ENCODE assay signal across 13 mouse cellular contexts in genomic region chr1:133078338-133078727, GRCm38 (mm10). TPM values are rescaled to one million over a fixed set of nuclear protein-coding genes. Genes with fewer than 3 reads are reported as not detected.
DNase-seq lines count a peak whose midpoint lies in the region; ATAC-seq and TF ChIP-seq lines count a peak whose summit lies in the region.
"Had no signal": no experiment of that assay in that cellular context is flagged by ENCODE, and none has a peak within 500 bp of the region (broad histone marks: within the 10 kb centered on the region; RNA-seq: fewer than 3 reads in every experiment).

No protein-coding gene starts in this region.

- no peak overlapping the region for H3K4me3 ChIP-seq in left cerebral cortex, adult 2 months
- H3K4me3 ChIP-seq in embryonic facial prominence, embryonic 12.5 days, result no peak overlapping the region
- H3K4me3 ChIP-seq in limb, embryonic 10.5 days, result no peak overlapping the region

- no peaks in the 10 kb centered on the region for H3K9me3 ChIP-seq in embryonic facial prominence, embryonic 12.5 days
- H3K9me3 ChIP-seq in limb, embryonic 10.5 days (replicated peaks), result no peaks in the 10 kb centered on the region

- 50% methylated on average over 1 of the region's 1 CpGs for WGBS in embryonic facial prominence, embryonic 12.5 days
- WGBS in limb, embryonic 10.5 days, result 81% methylated on average over 1 of the region's 1 CpGs

- peaks cover 30% of the 10 kb centered on the region for H3K36me3 ChIP-seq in embryonic facial prominence, embryonic 12.5 days
- peaks cover 44% of the 10 kb centered on the region for H3K36me3 ChIP-seq in limb, embryonic 10.5 days

- TF ChIP-seq CTCF in left cerebral cortex, adult 2 months (IDR thresholded peaks at IDR 0.05), result no peak

- no peak overlapping the region for H3K4me2 ChIP-seq in embryonic facial prominence, embryonic 12.5 days (replicated peaks)

- DNase-seq in gastrocnemius, postnatal 14 days, result peak; percentile 48
- DNase-seq in gastrocnemius, postnatal 4 days (ENCODE audit: low spot score in 2 of 2), result no peak
- DNase-seq in left cerebral cortex, postnatal 4 days, result peak; percentile 49
- DNase-seq in left cerebral cortex, adult 2 months (ENCODE audit: extremely low spot score in 1 of 2, low spot score in 2 of 2), result no peak
- no peak for DNase-seq in limb, embryonic 10.5 days (ENCODE audit: low spot score)
- no peak for DNase-seq in thymus, postnatal 0 days (ENCODE audit: low spot score)
- DNase-seq in spleen, postnatal 10 days (ENCODE audit: low spot score in 2 of 2), result no peak
- DNase-seq: cerebellum, postnatal 36 days; layer of hippocampus, postnatal 36 days had no signal

- no peaks in the 10 kb centered on the region for H3K27me3 ChIP-seq in embryonic facial prominence, embryonic 12.5 days
- H3K27me3 ChIP-seq in limb, embryonic 10.5 days (ENCODE audit: low read depth, poor library complexity, severe bottlenecking), result no peaks in the 10 kb centered on the region
- H3K27me3 ChIP-seq: Patski had no signal

- H3K4me1 ChIP-seq in embryonic facial prominence, embryonic 12.5 days, result peaks cover 17% of the 10 kb centered on the region
- H3K4me1 ChIP-seq in limb, embryonic 10.5 days, result peaks cover 30% of the 10 kb centered on the region

- intact Hi-C loops in gastrocnemius, postnatal 14 days (cut with DNase I; ENCODE audit: low total_unique reads), result no loop called here
- intact Hi-C loops in left cerebral cortex, postnatal 4 days (cut with DNase I), result no loop called here
- intact Hi-C loops in left cerebral cortex, adult 2 months (cut with DNase I), result no loop called here

- H3K27ac ChIP-seq in left cerebral cortex, adult 2 months, result no peak overlapping the region
- 0 out of 2 replicates have a peak overlapping the region, but pooled peaks have one; percentile 61 for H3K27ac ChIP-seq in embryonic facial prominence, embryonic 12.5 days
- H3K27ac ChIP-seq in limb, embryonic 10.5 days, result 0 out of 2 replicates have a peak overlapping the region, but pooled peaks have one; percentile 25
- H3K27ac ChIP-seq: liver, embryonic 14.5 days had no signal

- H3K9ac ChIP-seq in embryonic facial prominence, embryonic 12.5 days, result no peak overlapping the region
- H3K9ac ChIP-seq: liver, embryonic 14.5 days had no signal

- no peak for ATAC-seq in embryonic facial prominence, embryonic 12.5 days (ENCODE audit: insufficient number of reproducible peaks, insufficient read depth, low FRiP score, low TSS enrichment)
- ATAC-seq: inflammation-experienced regulatory T-cells, adult 6 months; Patski had no signal

RNA-seq across cellular contexts. Expression of gene Pik3c2b, which starts 32.9 kb away (rescaled TPM):
- total RNA-seq in gastrocnemius, postnatal 14 days (2021), result 10 to 100 TPM; 12.2 to 21.6 TPM
- total RNA-seq in gastrocnemius, postnatal 4 days (2021), result 10 to 100 TPM; 41.7 to 47.7 TPM
- 10 to 100 TPM; 52.0 to 56.3 TPM for total RNA-seq in left cerebral cortex, postnatal 4 days (2021)
- total RNA-seq in left cerebral cortex, adult 2 months (2021), result 10 to 100 TPM; 13.2 to 17.7 TPM
- 9.8 and 10.8 TPM in 2 replicates for polyA plus RNA-seq in embryonic facial prominence, embryonic 12.5 days (2016; fragmentation: Nextera tagmentation; extraction: Ambion mirVana)
- polyA plus RNA-seq in limb, embryonic 10.5 days (2016; fragmentation: Nextera tagmentation; extraction: Ambion mirVana), result 6.1 and 7.4 TPM in 2 replicates
- 2.1 and 2.6 TPM in 2 replicates for polyA plus RNA-seq in thymus, postnatal 0 days (2015; fragmentation: Nextera tagmentation; extraction: Ambion mirVana)

RNA-seq across cellular contexts. Expression of gene Mdm4, which starts 48.0 kb away (rescaled TPM):
- 10 to 100 TPM; 23.0 to 33.2 TPM for total RNA-seq in gastrocnemius, postnatal 14 days (2021)
- 10 to 100 TPM; 59.0 to 76.0 TPM for total RNA-seq in gastrocnemius, postnatal 4 days (2021)
- total RNA-seq in left cerebral cortex, postnatal 4 days (2021), result 100 to 1,000 TPM; 103 to 109 TPM
- total RNA-seq in left cerebral cortex, adult 2 months (2021), result 10 to 100 TPM; 79.0 to 85.9 TPM
- 46.9 and 49.0 TPM in 2 replicates for polyA plus RNA-seq in embryonic facial prominence, embryonic 12.5 days (2016; fragmentation: Nextera tagmentation; extraction: Ambion mirVana)
- 35.0 and 43.4 TPM in 2 replicates for polyA plus RNA-seq in limb, embryonic 10.5 days (2016; fragmentation: Nextera tagmentation; extraction: Ambion mirVana)
- polyA plus RNA-seq in thymus, postnatal 0 days (2015; fragmentation: Nextera tagmentation; extraction: Ambion mirVana), result 32.9 and 36.9 TPM in 2 replicates

RNA-seq across cellular contexts. Expression of gene Ppp1r15b, which starts 52.6 kb away (rescaled TPM):
- total RNA-seq in gastrocnemius, postnatal 14 days (2021), result 10 to 100 TPM; 22.1 to 24.6 TPM
- total RNA-seq in gastrocnemius, postnatal 4 days (2021), result 10 to 100 TPM; 46.0 to 49.1 TPM
- 10 to 100 TPM; 44.0 to 45.4 TPM for total RNA-seq in left cerebral cortex, postnatal 4 days (2021)
- total RNA-seq in left cerebral cortex, adult 2 months (2021), result 10 to 100 TPM; 41.4 to 44.3 TPM
- polyA plus RNA-seq in embryonic facial prominence, embryonic 12.5 days (2016; fragmentation: Nextera tagmentation; extraction: Ambion mirVana), result 40.4 and 45.0 TPM in 2 replicates
- 52.3 and 52.7 TPM in 2 replicates for polyA plus RNA-seq in limb, embryonic 10.5 days (2016; fragmentation: Nextera tagmentation; extraction: Ambion mirVana)
- 32.4 and 34.2 TPM in 2 replicates for polyA plus RNA-seq in thymus, postnatal 0 days (2015; fragmentation: Nextera tagmentation; extraction: Ambion mirVana)

Comparison
In these comparisons a context has a peak if more than half of its experiments do, and no peak if none do; other contexts are left out.
1. DNase-seq: peak in gastrocnemius, postnatal 14 days (single experiment) and left cerebral cortex, postnatal 4 days (single experiment); none in gastrocnemius, postnatal 4 days (0 of 2), left cerebral cortex, adult 2 months (0 of 2), limb, embryonic 10.5 days (single experiment), thymus, postnatal 0 days (single experiment) and spleen, postnatal 10 days (0 of 2).